Mouse (Mus musculus) heart, postnatal 0 days (tissue): Measurements from ENCODE around the gene Pqbp1.

Experiments used
- CTCF ChIP-seq: IDR thresholded peaks from 2 replicates; pipeline ENCODE4 v1.5.1; 2016; ENCODE audit warnings: antibody characterized with exemption, control low read depth, low read depth
- EP300 ChIP-seq: IDR thresholded peaks from 2 replicates; pipeline ENCODE4 v1.6.1; 2016; ENCODE audit warnings: antibody characterized with exemption, low read depth

GRCm38 (mm10) chrX:7864551-7864950 is 34.5 kb downstream of the Pqbp1 start:
- TF ChIP-seq CTCF (no peak), EP300 (no peak)
